Comparison of ENCODE assay signal across 21 mouse cellular contexts in the genomic region with DNA sequence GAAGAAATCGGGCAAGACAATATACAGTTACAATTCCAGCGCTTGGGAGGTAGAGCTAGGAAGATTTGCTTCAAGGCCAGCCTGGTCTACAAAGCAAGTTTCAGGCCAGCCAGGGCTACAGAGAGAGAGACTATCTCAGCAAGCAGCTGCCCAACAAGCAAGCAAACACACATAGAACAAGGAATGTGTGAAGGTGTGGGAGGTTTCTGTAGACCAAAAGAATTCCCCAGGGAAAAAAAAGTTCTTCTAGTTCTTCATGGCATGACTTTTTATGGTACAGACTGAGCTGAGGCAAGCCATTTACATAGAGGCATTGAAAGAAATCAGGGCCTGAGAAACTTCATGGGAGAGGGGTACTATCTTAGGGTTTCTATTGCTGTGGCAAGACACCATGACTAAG. TPM values are rescaled to one million over a fixed set of nuclear protein-coding genes. Genes with fewer than 3 reads are reported as not detected.
A peak's percentile ranks its signal among the peaks of the same experiment; 100 is the strongest.
DNase-seq lines count a peak whose midpoint lies in the region; ATAC-seq and TF ChIP-seq lines count a peak whose summit lies in the region.
"Had no signal": no experiment of that assay in that cellular context is flagged by ENCODE, and none has a peak within 500 bp of the region (broad histone marks: within the 10 kb centered on the region; RNA-seq: fewer than 3 reads in every experiment).

No protein-coding gene starts in this region.

- ATAC-seq in frontal cortex, adult (ENCODE audit: low TSS enrichment), result peak; percentile 81
- ATAC-seq: activated CD4-positive, CD25-positive, alpha-beta regulatory T cell, adult 4 months; CD4-positive, CD25-positive, alpha-beta regulatory T cell, adult 4 months; Patski had no signal

- H3K4me3 ChIP-seq in layer of hippocampus, adult 2 months, result no peak overlapping the region
- H3K4me3 ChIP-seq in left cerebral cortex, adult 2 months, result no peak overlapping the region

- intact Hi-C loops in left cerebral cortex, adult 2 months (cut with DNase I), result no loop called here

- no peak for DNase-seq in frontal cortex, postnatal 10 days (ENCODE audit: low spot score in 2 of 2)
- DNase-seq in layer of hippocampus, adult 2 months (ENCODE audit: low spot score in 2 of 2), result no peak
- DNase-seq in layer of hippocampus, adult 9-11 months, result no peak
- no peak for DNase-seq in left cerebral cortex, adult 2 months (ENCODE audit: extremely low spot score in 1 of 2, low spot score in 2 of 2)
- DNase-seq in left cerebral cortex, adult 8-10 months (ENCODE audit: low spot score in 2 of 2), result no peak
- DNase-seq in brain, adult 2 months (ENCODE audit: low read depth, low spot score), result peak; percentile 60
- no peak for DNase-seq in lung, postnatal 14 days
- DNase-seq: adrenal gland, adult 2 months; adrenal gland, adult 8-10 months; adrenal gland, postnatal 10 days; adrenal gland, postnatal 14 days; adrenal gland, postnatal 25 days; adrenal gland, postnatal 36 days; B cell, adult 2 months; cerebellum, adult 11 months; cerebellum, adult 11-12 months; cerebellum, adult 18-20 months had no signal

- H3K27ac ChIP-seq in layer of hippocampus, adult 2 months, result peak overlapping the region; percentile 36; the same call in 1 of the 2 replicates
- H3K27ac ChIP-seq in left cerebral cortex, adult 2 months, result peak overlapping the region; percentile 50

- no peak for TF ChIP-seq CTCF in layer of hippocampus, adult 2 months (conservative IDR thresholded peaks at IDR 0.05)
- TF ChIP-seq CTCF in left cerebral cortex, adult 2 months (IDR thresholded peaks at IDR 0.05), result no peak

RNA-seq across cellular contexts. Expression of gene Zdhhc14, which starts 52.7 kb away (rescaled TPM):
- total RNA-seq in layer of hippocampus, adult 2 months (2021), result 10 to 100 TPM; 40.6 to 48.6 TPM
- 10 to 100 TPM; 44.9 to 46.8 TPM for total RNA-seq in left cerebral cortex, adult 2 months (2021)
- 10 to 100 TPM; 31.1 to 37.5 (median 33.0) TPM for total RNA-seq in left cerebral cortex, adult 8-10 months (2022)
